Mouse (Mus musculus) heart, postnatal 10 days (tissue): Measurements from ENCODE around the gene Tmem223. TPM values are rescaled to one million over a fixed set of nuclear protein-coding genes. Genes with fewer than 3 reads are reported as not detected.
"Not testable (repeated sequence)": the region's sequence is repeated elsewhere in the genome, so short reads cannot be mapped to it uniquely, and the experiment has no call there.

Experiments
- DNase-seq, 2 experiments: peaks; one replicate each; pipeline ENCODE4 v3.0.0; 2021
- intact Hi-C: fragments of 180-260 bp; cut with DNase I; formaldehyde crosslinking; loops from one replicate; pipeline ENCODE4 v1.15.1; 2025
- total RNA-seq, 2 experiments: library from RNA; stranded (reverse); gene quantifications; 2 replicates each; pipeline ENCODE4 v1.2.3; 2021

Gene Tmem223
- 100 to 1,000 TPM; 115 to 133 TPM for total RNA-seq

DNA sequence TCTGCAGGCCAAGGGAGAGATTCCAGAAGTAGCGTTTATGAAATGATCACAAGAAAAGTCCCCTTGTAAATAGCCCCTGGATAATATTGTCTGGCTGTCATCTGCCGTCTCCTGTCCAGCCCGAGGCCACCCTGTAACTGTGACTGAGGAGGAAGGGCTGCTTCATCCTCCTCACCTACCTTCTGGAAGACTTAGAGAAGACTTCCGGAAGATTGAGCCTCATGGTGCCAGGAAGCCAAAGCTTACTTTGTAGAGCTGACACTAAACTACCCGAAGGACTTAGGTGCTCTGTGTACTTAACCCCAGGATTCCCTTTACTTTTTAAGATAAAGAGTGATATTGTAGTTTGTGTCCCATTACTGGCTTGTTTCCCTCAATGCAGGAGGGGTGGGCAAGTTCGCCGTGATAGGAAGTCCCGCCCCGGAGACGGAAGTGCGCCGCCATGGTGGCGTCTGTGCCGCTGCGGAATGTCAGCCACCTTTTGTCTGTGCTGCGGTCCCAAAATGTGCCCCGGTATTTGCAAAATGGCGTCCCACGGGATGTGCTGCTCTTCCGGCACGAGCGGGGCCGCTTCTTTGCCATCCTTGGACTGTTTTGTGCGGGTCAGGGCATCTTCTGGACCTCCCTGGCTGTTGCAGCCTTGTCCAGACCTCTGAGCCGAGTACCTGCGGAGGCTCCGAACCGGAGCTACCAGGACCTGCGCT lies at the start of gene Tmem223:
TSS of gene Tmem223 (plus strand) at position 430 of the 704 bp plus-strand sequence.
- peak; percentile 86 to 92 for DNase-seq
- intact Hi-C loops = no loop called here

DNA sequence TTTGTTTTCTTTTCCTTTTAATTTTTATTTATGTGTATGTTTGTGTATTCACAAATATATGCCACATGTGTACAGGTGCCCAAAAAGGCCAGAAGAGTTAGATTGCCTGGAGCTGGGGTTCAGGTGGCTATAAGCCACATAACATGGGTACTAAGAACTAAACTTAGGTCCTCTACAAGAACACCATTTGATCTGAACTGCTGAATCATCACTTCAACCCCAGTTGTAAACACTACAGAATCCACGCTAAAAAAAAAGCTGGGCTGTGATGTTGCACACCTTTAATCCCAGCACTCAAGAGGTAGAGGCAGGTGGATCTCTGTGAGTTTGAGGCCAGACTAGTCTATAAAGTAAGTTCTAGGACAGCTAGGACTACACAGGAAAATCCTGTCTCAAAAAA lies 49.4 kb upstream of the Tmem223 start:
- intact Hi-C loops = no loop called here

DNA sequence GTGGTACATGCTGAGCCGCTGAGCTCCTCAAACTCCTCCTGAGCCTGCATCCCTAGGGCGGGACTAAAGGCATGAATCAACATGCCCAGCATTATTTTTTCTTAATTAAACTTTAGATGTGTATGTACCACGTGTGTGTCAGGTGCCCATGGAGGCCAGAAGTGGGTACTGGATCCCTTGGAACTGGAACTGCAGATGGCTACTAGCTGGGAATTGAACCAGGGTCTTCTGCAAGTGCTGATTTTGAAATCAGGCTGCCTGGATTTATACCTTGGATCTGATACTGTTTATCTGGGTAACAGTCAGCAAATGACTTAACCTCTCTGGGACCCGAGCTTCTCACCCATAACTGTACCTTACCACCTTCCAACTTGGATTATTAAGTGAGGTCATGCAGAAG lies 48.8 kb upstream of the Tmem223 start:
- DNase-seq = no peak
- intact Hi-C loops = no loop called here

More for the DNA sequence above, 49.4 kb upstream of the Tmem223 start:
- no peak for DNase-seq

DNA sequence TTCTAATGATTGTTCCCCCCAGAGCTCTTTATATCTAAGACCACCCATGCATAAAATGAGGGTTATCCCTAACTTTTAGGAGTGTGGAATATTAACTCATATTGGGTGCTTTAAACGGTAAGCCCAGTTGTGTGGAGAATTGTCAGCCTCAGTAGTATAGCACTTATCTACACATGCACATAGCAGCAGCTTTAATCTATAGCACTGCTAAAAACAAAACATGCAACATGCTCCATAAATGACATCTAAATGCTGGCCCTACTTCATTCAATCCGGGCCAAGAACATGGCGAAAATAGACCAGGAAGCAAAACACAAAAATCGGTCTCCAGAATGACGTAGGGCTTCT lies 48.3 kb upstream of the Tmem223 start:
- intact Hi-C loops = no loop called here
- no peak for DNase-seq

- intact Hi-C loops = no loop called here
- DNase-seq = peak; percentile 97
Observed at GRCm38 (mm10) chr19:8722907-8723573, 47.8 kb upstream of the Tmem223 start, which contains the start of gene Slc3a2. Gene Slc3a2, minus strand, starts transcription at chr19:8723369.

- DNase-seq = peak in 1 of 2 experiments; percentile 34
Observed at GRCm38 (mm10) chr19:8723574-8724346, 47.0 kb upstream of the Tmem223 start.

DNA sequence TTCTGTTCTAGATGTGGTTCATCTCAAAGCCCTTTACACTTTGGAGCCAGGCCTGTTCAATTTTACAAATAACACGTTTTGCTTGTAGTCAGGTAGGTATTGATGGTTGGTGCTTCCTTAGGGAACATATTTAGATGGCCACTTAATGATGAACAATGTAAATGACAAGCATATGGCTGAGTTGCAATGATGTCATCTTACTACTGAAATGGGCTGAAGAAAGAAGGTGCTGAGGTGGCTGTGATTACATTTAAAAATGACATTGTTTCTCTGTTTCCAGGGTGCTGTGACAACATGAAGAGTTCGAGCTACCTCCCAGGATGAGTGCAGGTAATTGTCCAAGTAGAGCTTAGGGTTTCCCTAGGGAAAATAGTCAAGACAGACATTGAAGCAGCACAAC lies 46.4 kb upstream of the Tmem223 start:
- intact Hi-C loops = no loop called here
- no peak for DNase-seq

More at GRCm38 (mm10) chr19:8723574-8724346, 47.0 kb upstream of the Tmem223 start:
- intact Hi-C loops = no loop called here

GRCm38 (mm10) chr19:8725081-8725613 lies 45.6 kb upstream of the Tmem223 start:
- DNase-seq = no peak
- intact Hi-C loops = no loop called here

DNA sequence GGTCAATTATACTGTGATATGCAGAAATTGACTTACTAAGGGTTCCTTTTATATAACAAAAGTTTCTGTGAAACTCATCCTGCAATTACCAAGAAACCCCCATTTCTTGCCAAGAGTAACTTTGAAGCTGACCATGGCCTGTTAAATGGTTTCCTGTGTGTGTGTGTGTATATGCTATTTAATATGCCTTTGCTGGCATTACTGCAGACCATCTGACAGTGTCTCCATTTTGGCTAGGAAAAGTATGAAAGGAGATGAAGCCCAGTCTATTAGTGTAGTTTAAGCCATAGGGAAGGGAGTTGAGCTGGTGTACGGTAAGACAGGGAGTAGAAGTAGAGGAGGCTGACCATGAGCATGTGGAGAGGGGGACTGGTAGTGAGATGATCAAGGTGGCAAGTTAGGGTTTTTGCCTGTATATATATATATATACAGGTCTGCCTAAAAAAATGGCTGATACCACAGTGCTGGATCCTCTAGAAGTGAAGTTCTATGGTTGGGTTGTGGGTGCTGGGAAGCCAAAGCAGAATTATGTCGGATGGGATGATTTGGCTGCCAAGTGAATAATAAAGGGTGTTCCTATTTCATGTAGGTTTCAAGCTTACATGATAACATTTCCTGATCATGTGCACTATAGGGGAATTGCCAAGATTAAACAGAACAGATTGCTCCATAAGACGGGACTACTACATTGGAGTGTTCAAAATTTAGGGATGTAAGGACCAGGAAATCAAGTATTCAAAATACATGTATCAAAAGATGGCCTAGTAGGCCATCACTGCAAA lies 44.0 kb upstream of the Tmem223 start:
- DNase-seq = no peak
- intact Hi-C loops = no loop called here

DNA sequence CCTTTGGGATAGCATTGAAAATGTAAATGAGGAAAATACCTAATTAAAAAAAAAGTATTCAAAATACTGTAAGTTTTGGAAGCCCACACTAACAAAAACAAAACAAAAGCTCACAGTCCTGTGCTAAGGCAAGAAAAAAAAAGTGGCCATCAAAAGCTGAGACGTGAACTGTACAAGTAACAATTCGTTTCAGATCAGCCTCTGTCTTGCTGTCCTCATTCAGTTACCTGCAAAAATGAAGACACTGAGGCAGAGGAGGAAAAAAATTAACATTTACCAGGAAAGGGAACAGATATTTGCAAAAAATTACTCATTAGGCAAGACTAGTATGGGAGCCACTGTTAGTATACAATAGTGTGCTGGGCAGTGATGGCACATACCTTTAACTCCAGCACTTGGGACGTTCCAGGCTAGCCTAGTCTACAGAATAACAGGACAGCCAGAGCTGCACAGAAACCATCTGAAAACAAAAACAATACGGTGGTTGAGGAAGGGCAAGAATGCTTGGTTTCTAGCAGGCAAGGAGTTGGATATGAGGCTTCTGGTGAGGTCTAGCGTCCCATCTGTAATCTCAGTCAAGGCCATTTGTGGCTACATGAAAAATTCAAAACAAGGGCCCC lies 43.2 kb upstream of the Tmem223 start:
- no peak for DNase-seq
- intact Hi-C loops = no loop called here

GRCm38 (mm10) chr19:8728335-8729099 lies 42.3 kb upstream of the Tmem223 start:
- DNase-seq, intact Hi-C loops: not testable (repeated sequence)

- no peak for DNase-seq
- intact Hi-C loops = no loop called here
Observed at GRCm38 (mm10) chr19:8734334-8734733, 36.5 kb upstream of the Tmem223 start.

- intact Hi-C loops = no loop called here
- DNase-seq = peak; percentile 94 to 97
Observed at GRCm38 (mm10) chr19:8735389-8736159, 35.2 kb upstream of the Tmem223 start, which contains the start of gene Wdr74. Gene Wdr74, plus strand, starts transcription at chr19:8735827.

GRCm38 (mm10) chr19:8736160-8736467 lies 34.7 kb upstream of the Tmem223 start:
- intact Hi-C loops = no loop called here
- DNase-seq = no peak

GRCm38 (mm10) chr19:8738911-8739310 lies 31.9 kb upstream of the Tmem223 start:
- DNase-seq = no peak
- intact Hi-C loops = no loop called here

GRCm38 (mm10) chr19:8739646-8740045 lies 31.1 kb upstream of the Tmem223 start:
- no peak for DNase-seq
- intact Hi-C loops = no loop called here

GRCm38 (mm10) chr19:8740603-8741002 lies 30.2 kb upstream of the Tmem223 start, which contains the start of gene 1700092M07Rik:
Gene 1700092M07Rik, plus strand, starts transcription at chr19:8740718.
- intact Hi-C loops = no loop called here
- DNase-seq = no peak

DNA sequence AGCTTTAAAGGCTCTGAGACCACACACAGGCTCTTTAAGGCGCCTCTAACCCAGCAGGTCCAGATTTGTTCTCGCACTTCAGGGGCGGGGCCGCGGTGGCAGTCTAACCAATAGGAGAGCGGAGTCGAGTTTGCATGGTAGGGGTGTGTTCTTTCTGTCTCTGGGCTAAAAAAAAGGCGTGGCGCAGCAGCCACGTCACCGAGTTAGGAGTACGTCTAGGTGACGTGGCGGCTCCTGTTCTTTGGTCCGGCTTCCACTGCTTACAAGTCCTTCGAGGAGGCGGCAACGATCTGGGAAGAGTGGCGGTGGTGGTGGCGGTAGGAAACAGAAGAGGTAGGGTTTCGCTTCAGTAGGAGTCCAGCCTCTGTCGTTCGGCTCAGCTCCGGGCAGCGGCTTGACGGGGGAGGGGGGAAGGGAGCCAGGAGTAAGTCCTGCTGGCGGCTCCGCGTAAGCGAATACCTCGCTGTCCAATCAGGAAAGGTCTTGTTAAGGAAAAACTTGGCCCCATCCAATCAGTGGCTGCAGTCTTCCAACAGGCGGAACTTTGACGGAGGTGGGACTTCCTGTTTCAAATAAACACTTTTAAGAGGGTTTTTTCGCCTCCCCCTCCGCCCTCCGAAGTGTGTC lies 29.4 kb upstream of the Tmem223 start, which contains the start of gene Stx5a:
TSS of gene Stx5a (plus strand) at position 171 of the 627 bp plus-strand sequence.
- intact Hi-C loops = no loop called here
- peak; percentile 97 for DNase-seq
